Mouse (Mus musculus): ENCODE measurements around the gene Pa2g4. TPM values are rescaled to one million over a fixed set of nuclear protein-coding genes. Genes with fewer than 3 reads are reported as not detected.

Pa2g4 gene
- polyA plus RNA-seq (2012; rRNA removed), result 11.8 and 15.3 TPM in 2 replicates

GRCm38 (mm10) chr10:128565788-128566531 is at the start of gene Pa2g4:
TSS of gene Pa2g4 (minus strand) at chr10:128565987.

GRCm38 (mm10) chr10:128589464-128590192 is 23.8 kb upstream of the Pa2g4 start, which contains the start of gene Erbb3:
TSS of gene Erbb3 (minus strand) at chr10:128589652.

GRCm38 (mm10) chr10:128548947-128549681 is 16.7 kb downstream of the Pa2g4 start, which contains the start of gene Rpl41:
TSS of gene Rpl41 (minus strand) at chr10:128549305.

GRCm38 (mm10) chr10:128547361-128548032 is 18.3 kb downstream of the Pa2g4 start, which contains the start of gene Zc3h10:
TSS of gene Zc3h10 (minus strand) at chr10:128547774.

GRCm38 (mm10) chr10:128525671-128526308 is 40.0 kb downstream of the Pa2g4 start, which contains the start of gene Esyt1:
TSS of gene Esyt1 (minus strand) at chr10:128525871.

Other genes starting within 250 kb of the Pa2g4 start
- gene Cnpy2, start 243.5 kb downstream of the Pa2g4 start, polyA plus RNA-seq (2012; rRNA removed), result 43.9 and 51.7 TPM in 2 replicates
- 277 and 300 TPM in 2 replicates for gene Cs, start 228.3 kb downstream of the Pa2g4 start, polyA plus RNA-seq (2012; rRNA removed)
- 114 and 153 TPM in 2 replicates for gene Coq10a, start 197.0 kb downstream of the Pa2g4 start, polyA plus RNA-seq (2012; rRNA removed)
- gene Ankrd52, start 188.9 kb downstream of the Pa2g4 start, polyA plus RNA-seq (2012; rRNA removed), result 29.3 and 32.7 TPM in 2 replicates
- 138 and 172 TPM in 2 replicates for gene Slc39a5, start 164.8 kb downstream of the Pa2g4 start, polyA plus RNA-seq (2012; rRNA removed)
- 27.4 and 27.5 TPM in 2 replicates for gene Nabp2, start 154.5 kb downstream of the Pa2g4 start, polyA plus RNA-seq (2012; rRNA removed)
- gene Rnf41, start 154.3 kb downstream of the Pa2g4 start, polyA plus RNA-seq (2012; rRNA removed), result 21.8 and 24.4 TPM in 2 replicates
- gene Smarcc2, start 106.7 kb downstream of the Pa2g4 start, polyA plus RNA-seq (2012; rRNA removed), result 77.1 and 80.9 TPM in 2 replicates
- gene Myl6, start 71.8 kb downstream of the Pa2g4 start, polyA plus RNA-seq (2012; rRNA removed), result 1,151 and 1,354 TPM in 2 replicates
- gene Myl6b, start 67.3 kb downstream of the Pa2g4 start, polyA plus RNA-seq (2012; rRNA removed), result 1.6 and 2.1 TPM in 2 replicates
- gene Esyt1, start 40.1 kb downstream of the Pa2g4 start, polyA plus RNA-seq (2012; rRNA removed), result 66.7 and 76.5 TPM in 2 replicates
- 15.6 and 20.1 TPM in 2 replicates for gene Zc3h10, start 18.2 kb downstream of the Pa2g4 start, polyA plus RNA-seq (2012; rRNA removed)
- 2,287 and 3,176 TPM in 2 replicates for gene Rpl41, start 16.7 kb downstream of the Pa2g4 start, polyA plus RNA-seq (2012; rRNA removed)
- gene Erbb3, start 23.7 kb upstream of the Pa2g4 start, polyA plus RNA-seq (2012; rRNA removed), result 84.1 and 97.8 TPM in 2 replicates
- 948 and 1,040 TPM in 2 replicates for gene Rps26, start 60.8 kb upstream of the Pa2g4 start, polyA plus RNA-seq (2012; rRNA removed)
- gene Ikzf4, start 80.0 kb upstream of the Pa2g4 start, polyA plus RNA-seq (2012; rRNA removed), result 0.83 and 1.3 TPM in 2 replicates
- gene Suox, start 108.1 kb upstream of the Pa2g4 start, polyA plus RNA-seq (2012; rRNA removed), result 10.0 and 12.2 TPM in 2 replicates
- gene Rab5b, start 130.3 kb upstream of the Pa2g4 start, polyA plus RNA-seq (2012; rRNA removed), result 51.6 and 59.7 TPM in 2 replicates
- 3.2 and 3.4 TPM in 2 replicates for gene Pmel, start 138.2 kb upstream of the Pa2g4 start, polyA plus RNA-seq (2012; rRNA removed)
- gene Cdk2, start 139.0 kb upstream of the Pa2g4 start, polyA plus RNA-seq (2012; rRNA removed), result 11.2 and 11.4 TPM in 2 replicates
- 80.2 and 87.4 TPM in 2 replicates for gene Dgka, start 178.9 kb upstream of the Pa2g4 start, polyA plus RNA-seq (2012; rRNA removed)
- 17.4 and 19.1 TPM in 2 replicates for gene Pym1, start 181.9 kb upstream of the Pa2g4 start, polyA plus RNA-seq (2012; rRNA removed)
- gene Mmp19, start 224.9 kb upstream of the Pa2g4 start, polyA plus RNA-seq (2012; rRNA removed), result 4.8 and 5.0 TPM in 2 replicates
- gene Dnajc14, start 238.1 kb upstream of the Pa2g4 start, polyA plus RNA-seq (2012; rRNA removed), result 15.2 and 16.5 TPM in 2 replicates
- gene Tmem198b, start 238.4 kb upstream of the Pa2g4 start, polyA plus RNA-seq (2012; rRNA removed), result 17.7 and 17.9 TPM in 2 replicates